Mouse (Mus musculus) embryonic facial prominence, embryonic 14.5 days (tissue): Measurements from ENCODE around the gene Gabpb1. TPM values are rescaled to one million over a fixed set of nuclear protein-coding genes. Genes with fewer than 3 reads are reported as not detected.

Experiments used
- ATAC-seq: fragments of 200-750 bp; cut with Nextera tagmentation; 2 replicates; pipeline ENCODE4 v1.8.0; 2017; ENCODE audit warnings: low read depth, moderate number of reproducible peaks, moderate TSS enrichment
- DNase-seq: peaks from one replicate; pipeline ENCODE4 v3.0.0-alpha.2; 2015; ENCODE audit warnings: low spot score
- H3K27ac ChIP-seq: fragments of 300-500 bp; sonication (generic); replicated peaks from 2 replicates; pipeline ENCODE4 v1.5.1; 2014; ENCODE audit warnings: low read depth, mild to moderate bottlenecking, low read length, moderate library complexity
- H3K27me3 ChIP-seq: fragments of 300-500 bp; sonication (generic); replicated peaks from 2 replicates; pipeline ENCODE4 v1.6.1; 2014; ENCODE audit warnings: low read length; ENCODE audit not compliant: control insufficient read depth, insufficient read depth
- H3K36me3 ChIP-seq: fragments of 300-500 bp; sonication (generic); 2 replicates; pipeline ENCODE4 v1.6.1; 2014; ENCODE audit warnings: low read length, mixed read lengths; ENCODE audit not compliant: control insufficient read depth, insufficient read depth
- H3K4me1 ChIP-seq: fragments of 300-500 bp; sonication (generic); 2 replicates; pipeline ENCODE4 v1.6.1; 2014; ENCODE audit warnings: antibody characterized with exemption, low read length; ENCODE audit not compliant: control insufficient read depth, insufficient read depth
- H3K4me2 ChIP-seq: fragments of 300-500 bp; sonication (generic); 2 replicates; pipeline ENCODE4 v1.6.1; 2014; ENCODE audit warnings: low read depth, mild to moderate bottlenecking, low read length, moderate library complexity, mixed read lengths
- H3K4me3 ChIP-seq: fragments of 300-500 bp; sonication (generic); 2 replicates; pipeline ENCODE4 v1.5.1; 2014; ENCODE audit warnings: low read depth, mild to moderate bottlenecking, low read length
- H3K9ac ChIP-seq: fragments of 300-500 bp; sonication (generic); 2 replicates; pipeline ENCODE4 v1.6.1; 2014; ENCODE audit warnings: low read depth, mild to moderate bottlenecking, low read length, moderate library complexity, mixed read lengths
- H3K9me3 ChIP-seq: fragments of 300-500 bp; sonication (generic); 2 replicates; pipeline ENCODE4 v1.6.1; 2016; ENCODE audit warnings: low read length; ENCODE audit not compliant: control insufficient read depth
- WGBS: fragments of 180-500 bp; shearing (Covaris S2); extraction: QIAGEN DNeasy Blood & Tissue Kit; methylation state at CpG from one replicate; pipeline ENCODE4 v1.1.7; 2014; 5-methylcytosine and 5-hydroxymethylcytosine counted together
- polyA plus RNA-seq: library from polyadenylated mRNA; unstranded; fragments of >200 nt; fragmentation: Nextera tagmentation; extraction: Ambion mirVana; gene quantifications from 2 replicates; pipeline ENCODE4 v1.2.1, GENCODE M21; 2014

Gabpb1 gene
- polyA plus RNA-seq, 1 experiment from 2014 or later = 43.1 TPM

DNA sequence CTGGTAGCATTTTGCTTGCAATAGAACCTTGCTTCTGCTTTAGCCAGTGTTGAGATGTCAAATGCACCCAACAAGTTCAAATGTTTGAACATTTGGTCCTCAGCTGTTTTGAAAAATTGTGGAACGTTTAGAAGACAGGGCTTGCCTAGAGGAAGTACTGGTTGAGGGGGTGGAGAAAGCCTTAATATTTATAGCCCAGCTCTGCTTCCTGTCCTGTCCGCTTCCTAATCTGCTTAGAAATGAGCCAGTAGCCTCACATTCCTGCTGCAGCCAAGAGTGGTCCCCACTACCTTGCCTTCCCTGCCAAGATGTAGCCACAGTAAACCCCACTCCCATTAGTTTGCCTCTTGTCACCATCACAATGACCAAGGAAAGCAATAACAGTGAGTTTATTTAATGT is 6.2 kb upstream of the Gabpb1 start:
- Histone ChIP-seq H3K9ac (no peak overlapping the region), H3K36me3 (peaks cover 37% of the 10 kb centered on the region), H3K4me3 (no peak overlapping the region), H3K27me3 (no peaks in the 10 kb centered on the region), H3K9me3 (peaks cover 5% of the 10 kb centered on the region; the same call in 1 of the 2 replicates), H3K4me1 (no peaks in the 10 kb centered on the region), H3K27ac (no peak overlapping the region), H3K4me2 (no peak overlapping the region)
- DNase-seq (no peak), ATAC-seq (no peak)
- 78% methylated on average over 2 of the region's 2 CpGs for WGBS

DNA sequence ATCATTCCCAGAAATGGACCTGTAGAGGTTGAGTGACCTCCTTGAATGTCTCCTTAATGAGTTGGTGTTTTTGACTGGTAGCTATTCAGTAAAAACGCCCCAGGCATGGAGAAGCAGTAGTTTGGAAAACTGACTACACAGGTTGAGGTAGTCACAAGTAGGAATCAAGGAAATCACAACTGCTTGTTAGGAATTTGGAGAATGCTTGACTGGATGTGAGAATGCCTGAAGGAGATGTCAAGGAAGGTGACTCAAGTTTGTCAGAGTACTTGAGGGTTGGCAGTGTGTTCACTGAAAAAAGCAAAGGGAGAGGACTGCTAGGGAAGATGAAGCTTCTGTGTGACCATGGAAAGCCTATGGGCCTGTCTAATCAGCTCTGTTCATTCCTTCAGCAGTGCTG is 1.2 kb upstream of the Gabpb1 start:
- H3K36me3 ChIP-seq = peaks cover 29% of the 10 kb centered on the region
- H3K9me3 ChIP-seq = peaks cover 5% of the 10 kb centered on the region; the same call in 1 of the 2 replicates
- H3K4me1 ChIP-seq = peaks cover 24% of the 10 kb centered on the region
- H3K27me3 ChIP-seq = no peaks in the 10 kb centered on the region
- DNase-seq (no peak), ATAC-seq (no peak)
- no peak overlapping the region for H3K9ac ChIP-seq
- no peak overlapping the region for H3K4me2 ChIP-seq
- no peak overlapping the region for H3K27ac ChIP-seq
- no peak overlapping the region for H3K4me3 ChIP-seq
- 94% methylated on average over 1 of the region's 1 CpGs for WGBS

DNA sequence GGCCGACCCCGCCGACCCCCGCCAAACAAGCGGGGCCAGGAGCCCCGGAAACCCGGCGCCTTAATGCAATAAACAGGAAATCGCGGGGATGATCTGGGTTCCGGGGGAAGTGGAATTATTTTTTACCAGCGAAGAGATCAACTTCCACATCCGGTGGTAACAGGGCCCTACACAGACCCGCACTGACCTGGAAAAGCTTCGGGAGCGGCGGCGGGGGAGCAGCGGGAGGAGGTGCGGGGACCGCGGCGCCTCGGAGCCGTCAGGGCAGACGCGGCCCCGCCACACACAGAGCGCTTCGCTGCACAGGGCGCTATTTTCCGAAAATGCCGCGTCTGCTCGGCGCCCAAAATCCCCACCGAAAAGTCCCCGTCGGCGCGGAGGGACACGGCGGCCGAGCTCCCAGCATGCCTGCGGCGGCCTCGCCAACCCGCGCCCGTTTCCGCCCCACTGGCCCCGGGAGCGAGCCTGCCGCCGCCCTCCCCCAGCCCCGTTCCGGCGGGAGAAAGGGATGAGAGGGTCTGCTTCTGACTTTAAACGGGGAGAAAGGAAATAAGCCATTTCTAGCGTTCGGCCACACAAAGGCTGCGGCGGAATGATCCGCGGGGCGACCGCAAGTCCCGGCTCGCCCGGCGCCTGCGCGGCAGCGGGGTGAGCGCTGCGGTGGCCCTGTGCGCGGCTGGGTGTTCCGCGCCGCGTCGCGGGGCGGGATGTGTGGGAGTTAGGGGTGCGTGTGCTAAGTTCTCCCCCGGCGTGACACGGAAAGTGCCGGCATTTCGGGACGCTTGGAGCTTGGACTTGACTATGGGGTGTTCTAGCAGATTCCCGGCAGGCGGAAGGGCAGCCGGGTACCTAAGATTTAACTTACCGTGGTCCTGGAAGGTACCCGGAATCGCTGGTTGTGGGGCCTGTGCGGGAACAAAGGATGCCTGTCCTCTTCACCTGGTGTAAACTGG is 692 bp downstream of the Gabpb1 start:
- WGBS = under 1% methylated on average over 65 of the region's 99 CpGs
- ATAC-seq = peak; percentile 93

GRCm38 (mm10) chr2:126674441-126675168 is 1.5 kb downstream of the Gabpb1 start:
- peaks cover 21% of the 10 kb centered on the region for H3K36me3 ChIP-seq
- no peaks in the 10 kb centered on the region for H3K9me3 ChIP-seq
- peak; percentile 37 for ATAC-seq
- 1% methylated on average over 21 of the region's 77 CpGs for WGBS
- peak overlapping the region; percentile 100 for H3K9ac ChIP-seq
- DNase-seq = peak; percentile 38
- H3K4me2 ChIP-seq = peak overlapping the region; percentile 80
- H3K27me3 ChIP-seq = no peaks in the 10 kb centered on the region
- H3K27ac ChIP-seq = peak overlapping the region; percentile 100
- H3K4me3 ChIP-seq = peak overlapping the region; percentile 96
- H3K4me1 ChIP-seq = peaks cover 25% of the 10 kb centered on the region

More for the DNA sequence above, 692 bp downstream of the Gabpb1 start:
- peak overlapping the region; percentile 80 for H3K4me2 ChIP-seq
- peaks cover 3% of the 10 kb centered on the region; the same call in 1 of the 2 replicates for H3K9me3 ChIP-seq
- H3K9ac ChIP-seq = peak overlapping the region; percentile 100
- peak; percentile 96 for DNase-seq
- H3K4me1 ChIP-seq = peaks cover 25% of the 10 kb centered on the region
- peak overlapping the region; percentile 96 for H3K4me3 ChIP-seq
- no peaks in the 10 kb centered on the region for H3K27me3 ChIP-seq
- peak overlapping the region; percentile 100 for H3K27ac ChIP-seq
- H3K36me3 ChIP-seq = peaks cover 24% of the 10 kb centered on the region

- DNase-seq = no peak
- Histone ChIP-seq H3K9me3 (no peaks in the 10 kb centered on the region), H3K4me2 (peak overlapping the region; percentile 80), H3K36me3 (peaks cover 15% of the 10 kb centered on the region; the same call in 1 of the 2 replicates), H3K4me1 (peaks cover 25% of the 10 kb centered on the region), H3K27ac (0 out of 2 replicates have a peak overlapping the region, but pooled peaks have one; percentile 100), H3K27me3 (no peaks in the 10 kb centered on the region), H3K4me3 (peak overlapping the region; percentile 96), H3K9ac (peak overlapping the region; percentile 100)
- WGBS = 57% methylated on average over 13 of the region's 13 CpGs
- no peak for ATAC-seq
Observed at GRCm38 (mm10) chr2:126673317-126674242, 2.6 kb downstream of the Gabpb1 start.

DNA sequence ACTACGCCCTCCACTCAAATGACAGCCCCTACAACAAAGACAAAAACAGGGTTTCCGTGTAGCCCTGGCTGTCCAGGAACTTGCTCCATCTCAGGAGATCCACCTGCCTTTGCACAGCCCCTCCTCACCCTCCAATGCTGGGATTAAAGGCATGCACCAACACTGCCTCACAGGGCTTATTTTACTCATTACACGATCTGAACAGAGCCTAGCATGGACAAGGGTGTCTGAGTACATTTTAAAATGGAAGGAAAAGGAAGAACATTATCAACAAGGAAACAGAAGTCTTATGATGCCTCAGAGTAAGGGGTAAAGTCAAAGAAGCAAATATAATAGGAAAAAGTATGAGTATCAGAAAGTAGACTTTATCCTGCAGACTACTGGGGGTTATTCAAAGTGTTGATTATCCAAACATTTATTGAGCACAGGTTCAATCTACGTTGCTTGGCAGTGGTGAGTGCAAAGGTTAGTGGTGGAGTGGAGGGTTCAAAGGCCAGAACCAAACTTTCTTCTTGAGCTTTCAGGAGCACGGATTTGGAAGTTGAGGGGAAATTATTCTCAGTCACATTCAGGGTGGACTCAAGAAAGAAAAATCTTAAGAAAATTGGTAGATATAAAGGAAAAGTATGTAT is 7.4 kb downstream of the Gabpb1 start:
- H3K9me3 ChIP-seq = no peaks in the 10 kb centered on the region
- no peak overlapping the region for H3K9ac ChIP-seq
- H3K4me1 ChIP-seq = peaks cover 15% of the 10 kb centered on the region
- no peaks in the 10 kb centered on the region for H3K27me3 ChIP-seq
- H3K4me3 ChIP-seq = no peak overlapping the region
- DNase-seq = no peak
- WGBS = 90% methylated on average over 5 of the region's 5 CpGs
- H3K27ac ChIP-seq = no peak overlapping the region
- H3K36me3 ChIP-seq = no peaks in the 10 kb centered on the region
- ATAC-seq = no peak
- no peak overlapping the region for H3K4me2 ChIP-seq

- no peak for ATAC-seq
- no peak for DNase-seq
- no peaks in the 10 kb centered on the region for H3K27me3 ChIP-seq
- H3K27ac ChIP-seq = no peak overlapping the region
- no peaks in the 10 kb centered on the region for H3K9me3 ChIP-seq
- no peaks in the 10 kb centered on the region for H3K4me1 ChIP-seq
- no peak overlapping the region for H3K4me2 ChIP-seq
- H3K36me3 ChIP-seq = no peaks in the 10 kb centered on the region
- WGBS = 83% methylated on average over 3 of the region's 3 CpGs
- no peak overlapping the region for H3K9ac ChIP-seq
- no peak overlapping the region for H3K4me3 ChIP-seq
Observed at GRCm38 (mm10) chr2:126665984-126666383, 10.2 kb downstream of the Gabpb1 start.
